22 mouse cellular contexts compared by ENCODE assay signal in the genomic region with DNA sequence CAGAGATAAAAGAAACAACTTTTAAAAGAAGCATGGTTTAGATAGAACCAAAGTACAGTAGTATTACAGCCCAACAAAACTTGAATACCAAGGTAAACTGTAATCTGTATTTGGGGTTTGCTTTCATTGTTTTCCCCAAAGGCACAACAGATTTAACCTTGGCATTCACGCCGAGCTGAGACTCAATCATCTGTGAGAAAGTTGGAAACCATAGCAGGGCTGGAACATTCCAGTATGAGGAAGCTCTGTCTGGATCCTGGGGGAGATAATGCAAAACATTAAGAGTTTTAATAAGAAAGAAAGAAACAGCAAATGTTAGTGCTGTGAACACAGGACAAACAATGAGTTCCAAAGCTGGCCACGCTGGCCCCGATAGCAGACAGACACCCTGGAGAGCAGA.
A peak's percentile ranks its signal among the peaks of the same experiment; 100 is the strongest.
DNase-seq lines count a peak whose midpoint lies in the region; TF ChIP-seq lines count a peak whose summit lies in the region.
"Had no signal": no experiment of that assay in that cellular context is flagged by ENCODE, and none has a peak within 500 bp of the region (broad histone marks: within the 10 kb centered on the region; RNA-seq: fewer than 3 reads in every experiment).

No protein-coding gene starts in this region.

- intact Hi-C loops in gastrocnemius, adult 2 months (cut with DNase I) = no loop called here
- intact Hi-C loops in left cerebral cortex, postnatal 36 days (cut with DNase I) = no loop called here

- WGBS in kidney, adult 2 months = 54% methylated on average over 4 of the region's 4 CpGs

- no peak for DNase-seq in gastrocnemius, adult 2 months
- DNase-seq in gastrocnemius, adult 18-20 months (ENCODE audit: low spot score) = no peak
- peak; percentile 17 for DNase-seq in kidney, adult 2 months
- no peak for DNase-seq in kidney, adult 11 months
- peak; percentile 65 for DNase-seq in Muller cell, postnatal 12 days (ENCODE audit: inconsistent ontology term)
- peak; percentile 6 for DNase-seq in ZHBTc4 (ENCODE audit: low read depth, low spot score)
- DNase-seq in embryo, embryonic 10.5 days (ENCODE audit: low spot score) = no peak
- no peak for DNase-seq in left cerebral cortex, postnatal 36 days (ENCODE audit: low spot score in 2 of 2)
- DNase-seq: adrenal gland, adult 2 months; adrenal gland, postnatal 36 days; cerebellum, adult 11 months; cerebellum, adult 8-10 months; cerebellum, postnatal 14 days; gastrocnemius, postnatal 36 days; heart, adult 18-20 months; heart, postnatal 14 days had no signal

- H3K4me3 ChIP-seq in gastrocnemius, adult 2 months = peak overlapping the region; percentile 15; the same call in 1 of the 2 replicates
- H3K4me3 ChIP-seq in kidney, adult 2 months (ENCODE audit: insufficient read depth, low read depth, low read length) = no peak overlapping the region
- H3K4me3 ChIP-seq: embryonic facial prominence, embryonic 13.5 days; forebrain, embryonic 12.5 days; heart, embryonic 15.5 days; hindbrain, embryonic 10.5 days; kidney, embryonic 15.5 days had no signal

- H3K4me1 ChIP-seq in kidney, adult 2 months (ENCODE audit: control insufficient read depth, insufficient read depth, low read length) = no peaks in the 10 kb centered on the region
- H3K4me1 ChIP-seq: heart, embryonic 15.5 days had no signal

- no peak overlapping the region for H3K27ac ChIP-seq in gastrocnemius, adult 2 months
- no peak overlapping the region for H3K27ac ChIP-seq in kidney, adult 2 months (ENCODE audit: insufficient read depth, low read depth, low read length)
- H3K27ac ChIP-seq: embryonic facial prominence, embryonic 13.5 days; forebrain, embryonic 12.5 days; heart, embryonic 15.5 days; hindbrain, embryonic 10.5 days; hindbrain, embryonic 14.5 days; kidney, embryonic 15.5 days had no signal

- H3K36me3 ChIP-seq in kidney, adult 2 months (ENCODE audit: control insufficient read depth, insufficient read depth, low read length) = no peaks in the 10 kb centered on the region
- H3K36me3 ChIP-seq: embryonic facial prominence, embryonic 13.5 days; forebrain, embryonic 12.5 days; heart, embryonic 15.5 days; hindbrain, embryonic 10.5 days; kidney, embryonic 15.5 days had no signal

- TF ChIP-seq POLR2A in kidney, adult 2 months (IDR thresholded peaks at IDR 0.05; ENCODE audit: low read depth, low read length) = no peak

- TF ChIP-seq CTCF in gastrocnemius, adult 2 months (IDR thresholded peaks at IDR 0.05) = no peak
- TF ChIP-seq CTCF in kidney, adult 2 months (conservative IDR thresholded peaks at IDR 0.05; ENCODE audit: insufficient read depth, insufficient read length, low read depth, low read length) = no peak

- no peaks in the 10 kb centered on the region for H3K27me3 ChIP-seq in kidney, adult 2 months (replicated peaks; ENCODE audit: control insufficient read depth, insufficient read depth, low read length)
- H3K27me3 ChIP-seq: embryonic facial prominence, embryonic 13.5 days; forebrain, embryonic 12.5 days; heart, embryonic 15.5 days; kidney, embryonic 15.5 days had no signal

Comparison
In these comparisons a context has a peak if more than half of its experiments do, and no peak if none do; other contexts are left out.
1. DNase-seq: peak in kidney, adult 2 months (single experiment), Muller cell, postnatal 12 days (single experiment) and ZHBTc4 (single experiment); none in gastrocnemius, adult 2 months (single experiment), gastrocnemius, adult 18-20 months (single experiment), kidney, adult 11 months (single experiment), embryo, embryonic 10.5 days (single experiment) and left cerebral cortex, postnatal 36 days (0 of 2).